Mouse (Mus musculus): Measurements from ENCODE around the gene Tbxas1.

Gene Tbxas1

GRCm38 (mm10) chr6:38900073-38900472 lies 24.9 kb downstream of the Tbxas1 start:
- DNase-seq (ENCODE audit: low spot score): no peak

- no peak for DNase-seq (ENCODE audit: low spot score)
Measured at GRCm38 (mm10) chr6:38900479-38901126, 25.4 kb downstream of the Tbxas1 start.

GRCm38 (mm10) chr6:38901152-38901551 lies 25.9 kb downstream of the Tbxas1 start:
- DNase-seq (ENCODE audit: low spot score): no peak

GRCm38 (mm10) chr6:38901636-38902035 lies 26.4 kb downstream of the Tbxas1 start:
- no peak for DNase-seq (ENCODE audit: low spot score)

GRCm38 (mm10) chr6:38902820-38903439 lies 27.7 kb downstream of the Tbxas1 start:
- DNase-seq (ENCODE audit: low spot score): no peak

GRCm38 (mm10) chr6:38906005-38906404 lies 30.8 kb downstream of the Tbxas1 start:
- DNase-seq (ENCODE audit: low spot score): no peak

- no peak for DNase-seq (ENCODE audit: low spot score)
Measured at GRCm38 (mm10) chr6:38908401-38908800, 33.2 kb downstream of the Tbxas1 start.

- DNase-seq (ENCODE audit: low spot score): no peak
Measured at GRCm38 (mm10) chr6:38910828-38911559, 35.8 kb downstream of the Tbxas1 start.

- no peak for DNase-seq (ENCODE audit: low spot score)
Measured at GRCm38 (mm10) chr6:38912121-38912660, 37.0 kb downstream of the Tbxas1 start.

- DNase-seq (ENCODE audit: low spot score): no peak
Measured at GRCm38 (mm10) chr6:38912845-38913244, 37.6 kb downstream of the Tbxas1 start.

GRCm38 (mm10) chr6:38913386-38914042 lies 38.3 kb downstream of the Tbxas1 start:
- DNase-seq (ENCODE audit: low spot score): no peak

GRCm38 (mm10) chr6:38914181-38914580 lies 39.0 kb downstream of the Tbxas1 start:
- no peak for DNase-seq (ENCODE audit: low spot score)

GRCm38 (mm10) chr6:38915776-38916175 lies 40.6 kb downstream of the Tbxas1 start:
- DNase-seq (ENCODE audit: low spot score): no peak

- no peak for DNase-seq (ENCODE audit: low spot score)
Measured at GRCm38 (mm10) chr6:38916571-38916970, 41.4 kb downstream of the Tbxas1 start.

- no peak for DNase-seq (ENCODE audit: low spot score)
Measured at GRCm38 (mm10) chr6:38917415-38917814, 42.2 kb downstream of the Tbxas1 start.

GRCm38 (mm10) chr6:38918728-38919127 lies 43.5 kb downstream of the Tbxas1 start:
- no peak for DNase-seq (ENCODE audit: low spot score)

GRCm38 (mm10) chr6:38919135-38919740 lies 44.0 kb downstream of the Tbxas1 start:
- no peak for DNase-seq (ENCODE audit: low spot score)

- no peak for DNase-seq (ENCODE audit: low spot score)
Measured at GRCm38 (mm10) chr6:38920141-38920540, 44.9 kb downstream of the Tbxas1 start.

- DNase-seq (ENCODE audit: low spot score): no peak
Measured at GRCm38 (mm10) chr6:38921095-38921809, 46.0 kb downstream of the Tbxas1 start.

GRCm38 (mm10) chr6:38921810-38922116 lies 46.6 kb downstream of the Tbxas1 start:
- DNase-seq (ENCODE audit: low spot score): no peak

GRCm38 (mm10) chr6:38922517-38922916 lies 47.3 kb downstream of the Tbxas1 start:
- DNase-seq (ENCODE audit: low spot score): no peak

Measured in layer of hippocampus, adult 9-10 months (tissue).